Mouse (Mus musculus) embryo, embryonic 11 days (tissue): ENCODE results near the gene Gabarapl2.
"Not testable (repeated sequence)": the region's sequence is repeated elsewhere in the genome, so short reads cannot be mapped to it uniquely, and the experiment has no call there.

Experiments used
- DNase-seq: peaks from one replicate; pipeline ENCODE4 v3.0.0-alpha.2; 2015

The Gabarapl2 gene

DNA sequence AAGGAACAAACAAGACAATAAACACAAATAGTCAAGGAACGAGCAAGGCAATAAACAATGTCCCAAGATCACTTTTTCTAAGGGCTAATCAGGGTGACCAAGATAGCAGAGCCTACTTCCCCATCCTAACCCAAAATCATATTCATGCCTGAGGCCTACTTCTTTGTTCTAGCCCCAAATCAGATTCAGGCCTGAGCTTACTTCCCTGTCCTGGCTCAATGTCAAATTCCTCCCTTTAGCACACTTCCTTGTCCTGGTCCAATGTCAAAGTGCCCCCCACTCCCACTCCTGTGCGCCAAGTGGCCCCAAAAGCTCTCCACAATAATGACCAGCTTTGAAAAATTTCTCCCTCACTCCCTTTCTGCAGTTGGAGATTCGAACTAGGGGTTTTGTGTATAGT, 3.3 kb upstream of the Gabarapl2 start:
- DNase-seq: no peak

GRCm38 (mm10) chr8:111938076-111938985, 2.2 kb upstream of the Gabarapl2 start:
- DNase-seq: not testable (repeated sequence)

GRCm38 (mm10) chr8:111939516-111940142, 874 bp upstream of the Gabarapl2 start:
- peak; percentile 20 for DNase-seq

DNA sequence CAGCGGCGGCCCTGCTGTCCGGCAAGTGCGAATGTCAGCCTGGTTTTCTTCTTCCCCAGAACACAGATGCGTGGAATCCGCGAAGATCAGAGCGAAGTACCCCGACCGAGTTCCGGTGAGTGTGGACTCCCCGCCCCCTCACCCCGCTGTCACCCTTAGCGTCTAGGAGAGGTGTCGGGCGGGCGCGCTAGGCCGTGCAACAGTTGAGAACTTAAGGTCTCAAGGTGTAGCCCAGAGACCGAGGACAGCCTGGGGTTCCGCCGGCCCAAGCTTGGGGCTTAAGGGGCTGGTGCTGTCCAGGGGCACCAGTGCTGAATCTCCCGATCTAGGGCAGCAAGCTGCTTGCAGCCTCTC, 575 bp downstream of the Gabarapl2 start:
- peak; percentile 72 for DNase-seq

DNA sequence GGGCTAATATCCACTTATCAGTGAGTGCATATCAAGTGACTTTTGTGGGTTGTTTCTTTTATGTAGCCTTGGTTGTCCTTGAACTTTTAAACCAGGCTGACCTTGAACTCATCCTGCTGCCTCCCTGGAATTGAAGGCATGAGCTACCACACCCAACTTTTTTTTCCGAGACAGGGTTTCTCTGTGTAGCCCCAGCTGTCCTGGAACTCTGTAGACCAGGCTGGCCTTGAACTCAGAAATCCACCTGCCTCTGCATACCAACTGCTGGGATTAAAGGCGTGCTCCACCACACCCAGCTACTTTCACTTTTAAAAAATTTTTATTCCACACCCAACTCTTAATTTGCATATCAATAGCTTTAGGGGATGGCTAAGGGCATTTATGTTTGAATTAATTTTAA, 3.0 kb downstream of the Gabarapl2 start:
- no peak for DNase-seq

DNA sequence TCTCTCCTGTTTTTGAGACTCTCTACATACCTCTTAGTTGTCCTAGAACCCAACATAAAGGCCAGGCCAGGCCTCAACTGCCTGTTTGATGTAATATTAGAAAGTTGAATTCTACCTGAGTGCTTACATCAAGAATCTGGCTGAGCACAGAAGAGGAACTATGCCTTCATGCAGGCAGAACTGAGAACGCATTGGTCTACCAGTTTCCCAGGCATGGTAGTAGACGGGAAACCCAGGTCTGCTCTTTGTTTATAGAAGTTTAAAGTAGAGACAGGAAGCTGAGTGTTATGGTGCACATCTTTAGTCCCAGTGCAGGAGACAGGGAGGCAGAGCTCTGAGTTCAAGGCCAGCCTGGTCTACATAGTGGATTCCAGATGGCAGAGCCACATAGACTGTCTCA, 6.6 kb downstream of the Gabarapl2 start:
- DNase-seq: no peak

- no peak for DNase-seq
Measured at GRCm38 (mm10) chr8:111947954-111948353, 7.5 kb downstream of the Gabarapl2 start.

- no peak for DNase-seq
Measured at GRCm38 (mm10) chr8:111950846-111951245, 10.3 kb downstream of the Gabarapl2 start.

GRCm38 (mm10) chr8:111951317-111951716, 10.8 kb downstream of the Gabarapl2 start:
- DNase-seq: no peak

GRCm38 (mm10) chr8:111951936-111952335, 11.4 kb downstream of the Gabarapl2 start:
- no peak for DNase-seq

DNA sequence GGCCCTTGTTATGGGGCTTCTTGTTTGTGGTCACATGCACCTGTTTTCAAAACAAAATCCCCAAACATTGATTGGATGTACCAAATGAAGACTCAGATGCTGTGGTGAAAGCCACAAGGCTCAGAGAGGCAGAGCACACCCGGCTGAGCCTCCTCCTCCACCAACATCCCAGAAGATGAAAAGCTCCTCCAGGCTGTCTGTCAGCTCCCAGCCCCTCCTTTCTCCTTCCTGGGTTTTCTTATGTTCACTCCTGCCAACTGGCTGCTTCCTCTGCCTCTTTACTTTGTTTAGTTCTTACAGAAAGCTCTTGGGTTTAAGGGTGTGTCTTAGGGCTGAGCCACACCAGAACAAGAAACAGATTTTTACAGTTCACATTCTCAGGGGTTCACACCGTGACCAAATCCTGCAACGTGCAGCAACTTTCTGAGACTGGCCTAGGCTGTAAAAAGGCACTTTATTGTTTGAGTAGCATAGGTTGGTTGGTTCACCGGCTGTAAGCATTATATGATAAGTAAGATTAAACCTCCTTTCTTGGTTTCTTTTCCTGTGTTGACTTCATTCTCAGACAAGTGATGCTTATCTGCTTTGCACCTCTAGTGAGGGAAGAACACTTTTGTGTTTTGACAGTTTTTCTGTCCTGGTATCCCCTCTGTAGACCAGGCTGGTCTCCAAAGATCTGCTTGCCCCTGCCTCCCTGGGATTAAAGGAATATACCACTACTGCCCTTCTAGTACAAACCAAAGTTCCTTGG, 14.5 kb downstream of the Gabarapl2 start:
- no peak for DNase-seq

GRCm38 (mm10) chr8:111955879-111956278, 15.4 kb downstream of the Gabarapl2 start:
- no peak for DNase-seq

DNA sequence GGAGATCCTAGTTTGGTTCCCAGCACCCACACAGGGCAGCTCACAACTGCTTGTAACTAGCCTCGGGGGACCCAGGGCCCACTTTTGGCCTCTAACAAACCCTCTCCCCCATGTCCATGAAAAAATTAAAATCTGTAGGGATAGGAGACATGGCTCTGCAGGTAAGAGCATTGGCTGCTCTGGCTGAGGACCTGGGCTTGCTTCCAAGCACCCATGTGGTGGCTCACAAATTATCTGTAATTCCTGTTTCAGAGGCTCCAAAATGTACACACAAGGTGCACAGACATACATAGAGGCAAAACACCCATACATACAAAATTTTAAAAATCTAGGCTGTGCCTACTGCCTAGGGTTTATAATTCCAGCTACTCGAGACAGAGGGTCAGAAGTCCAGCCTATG, 16.7 kb downstream of the Gabarapl2 start:
- DNase-seq: no peak

- DNase-seq: no peak
Measured at GRCm38 (mm10) chr8:111960591-111961321, 20.3 kb downstream of the Gabarapl2 start.

DNA sequence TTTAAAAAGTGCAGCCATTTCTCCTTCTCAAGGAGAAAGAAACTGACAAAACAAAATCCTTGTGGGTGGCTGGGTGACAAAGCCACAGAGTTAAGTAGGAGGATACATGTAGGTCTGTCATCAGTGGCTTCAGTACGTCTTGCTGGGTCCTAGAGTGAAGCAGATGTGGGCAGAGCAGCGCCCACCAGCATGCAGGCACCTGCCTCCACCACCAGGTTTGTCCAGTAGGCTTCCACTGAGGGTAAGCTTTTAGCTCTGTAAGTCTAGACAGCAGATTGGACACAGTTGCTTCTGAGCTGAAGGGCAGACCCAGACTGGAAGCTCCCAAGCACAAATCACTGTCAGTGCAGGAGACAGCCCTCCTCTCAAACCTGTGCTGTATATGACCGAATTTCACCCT, 20.8 kb downstream of the Gabarapl2 start:
- DNase-seq: no peak

DNA sequence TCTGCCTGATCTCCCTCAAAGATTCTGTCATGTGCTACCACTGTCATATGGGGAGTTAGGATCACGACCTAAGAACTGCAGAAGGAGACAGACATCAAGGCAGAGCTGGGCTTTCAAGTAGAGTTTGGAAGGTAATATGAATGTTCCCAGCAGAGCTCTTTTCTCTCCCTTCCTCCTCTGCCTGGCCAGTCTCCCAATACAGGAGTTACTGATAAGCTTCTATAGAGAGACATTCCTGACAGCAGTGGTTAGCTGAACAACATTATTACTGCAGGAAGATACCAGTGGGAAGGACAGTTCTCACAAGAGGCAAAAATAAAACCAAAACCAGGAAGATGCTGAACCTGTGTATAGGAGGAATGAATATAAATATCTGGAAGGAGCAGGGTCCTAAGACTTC, 22.1 kb downstream of the Gabarapl2 start:
- DNase-seq: no peak

DNA sequence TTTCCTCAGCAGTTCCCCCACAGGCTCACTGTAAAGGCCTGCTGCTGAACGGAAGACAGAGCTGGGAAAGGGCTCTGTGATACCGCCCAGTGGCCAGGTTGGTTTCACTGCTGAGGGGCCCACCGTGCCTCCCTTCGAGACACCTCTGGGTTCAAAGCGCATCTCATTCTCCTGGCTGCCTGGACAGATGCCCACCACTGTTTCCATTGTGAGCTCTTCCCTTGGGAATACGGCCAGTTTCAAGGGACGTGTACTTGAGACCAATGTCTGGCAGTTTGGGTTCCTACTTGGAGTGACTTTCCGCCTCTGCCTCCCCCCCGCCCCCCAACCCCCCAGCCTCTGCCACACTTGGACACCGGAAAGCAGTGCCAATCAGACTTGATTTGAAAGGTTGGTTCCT, 22.6 kb downstream of the Gabarapl2 start:
- no peak for DNase-seq

DNA sequence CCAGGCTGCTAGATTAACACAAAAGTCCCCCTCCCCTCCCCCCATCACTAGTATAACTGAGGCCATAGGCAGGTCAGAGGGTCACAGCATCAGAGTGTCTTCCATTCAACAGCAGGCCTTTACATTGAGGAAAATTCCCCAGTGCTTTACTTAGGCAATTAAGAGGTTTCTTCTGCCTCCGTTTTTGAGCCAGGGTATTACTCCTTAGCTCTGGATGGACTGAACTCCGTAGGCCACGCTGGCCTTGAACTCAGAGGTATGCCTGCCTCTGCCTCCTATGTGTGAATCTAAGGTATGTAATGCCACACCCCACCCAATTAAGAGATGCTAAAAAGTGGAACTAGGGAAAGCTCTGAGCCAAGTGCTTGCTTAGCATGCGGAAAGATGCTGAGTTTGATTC, 23.0 kb downstream of the Gabarapl2 start:
- no peak for DNase-seq

DNA sequence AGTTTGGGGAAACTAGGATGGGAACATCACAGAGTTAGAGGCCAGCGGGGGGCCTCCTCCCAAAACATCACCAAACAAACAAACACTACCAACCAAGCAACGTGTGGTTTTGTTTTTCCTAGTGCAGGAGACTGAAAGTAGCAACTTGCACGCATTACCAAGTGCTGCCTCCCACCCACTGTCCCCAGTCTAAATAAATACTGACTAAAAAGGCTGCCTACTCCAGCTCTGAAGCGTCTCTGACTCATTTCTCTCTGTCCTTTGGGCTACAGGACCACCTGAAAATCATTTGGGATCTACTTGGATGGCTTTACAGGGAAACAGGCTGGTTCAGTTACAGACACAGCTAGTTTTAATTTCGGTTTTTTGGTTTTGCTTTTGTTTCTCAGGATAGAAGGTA, 23.8 kb downstream of the Gabarapl2 start:
- no peak for DNase-seq

DNA sequence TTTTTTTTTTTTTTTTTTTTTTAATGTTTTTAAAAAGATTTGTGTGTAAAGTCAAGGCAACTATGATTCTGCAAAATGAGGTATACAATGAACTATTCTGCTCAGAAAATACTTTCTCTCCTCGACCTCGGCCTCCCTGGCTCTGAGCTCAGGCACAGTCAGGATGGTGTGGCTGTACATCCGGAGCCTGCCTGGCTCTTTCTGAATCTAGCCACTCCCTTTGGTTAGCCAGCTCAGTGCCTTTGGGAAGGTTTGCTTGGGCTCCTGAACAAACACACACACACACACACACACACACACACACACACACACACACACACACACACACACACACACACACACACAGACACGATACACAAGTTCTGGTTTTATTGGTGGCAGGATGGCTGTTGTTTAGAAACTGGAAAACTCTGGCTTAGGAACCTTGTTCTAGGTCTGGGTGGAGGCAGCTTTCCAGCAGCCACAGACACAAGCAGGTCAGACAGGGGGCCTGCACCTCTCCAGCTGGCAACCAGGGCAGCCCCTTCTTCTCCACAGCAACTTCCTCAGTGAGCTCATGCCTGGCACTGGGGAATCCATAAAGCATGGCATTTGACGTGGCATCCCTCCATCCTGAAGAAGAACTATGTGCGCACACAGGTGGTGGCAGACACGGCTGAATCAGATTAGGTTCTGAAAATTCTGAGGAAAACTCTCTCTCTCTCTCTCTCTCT, 24.5 kb downstream of the Gabarapl2 start:
- DNase-seq: no peak

DNA sequence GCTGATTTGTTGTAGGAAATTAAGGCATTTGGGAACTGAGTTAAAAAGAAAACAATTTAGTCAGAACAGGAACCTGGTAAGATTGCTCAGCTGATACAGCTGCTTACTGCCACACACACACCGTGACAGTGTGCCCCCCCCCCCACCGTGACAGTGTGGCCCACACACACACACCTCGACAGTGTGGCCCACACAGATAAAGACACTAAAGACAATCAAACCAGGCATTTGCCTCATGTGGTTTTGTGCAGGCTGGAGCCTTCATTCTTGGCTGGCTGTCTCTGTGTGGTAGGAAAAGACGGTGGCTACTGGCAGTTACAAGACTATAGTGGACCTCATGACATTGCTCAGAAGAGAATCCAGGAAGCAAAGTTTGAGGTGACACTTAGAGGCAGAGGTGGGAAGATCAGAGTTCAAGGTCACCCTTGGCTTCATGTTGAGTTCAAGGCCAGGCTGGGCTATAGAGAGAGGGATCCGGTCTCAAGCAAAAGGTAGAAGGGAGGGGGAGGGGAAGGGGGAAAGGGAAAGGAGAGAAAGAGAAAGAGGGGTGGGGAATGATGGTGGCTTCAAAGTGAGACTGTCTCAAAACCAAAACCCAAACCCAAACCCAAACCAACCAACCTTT, 26.9 kb downstream of the Gabarapl2 start:
- DNase-seq: no peak

GRCm38 (mm10) chr8:111968541-111968940, 28.0 kb downstream of the Gabarapl2 start:
- DNase-seq: no peak
